Mouse (Mus musculus) midbrain, postnatal 0 days (tissue): ENCODE results near the gene Gpr137b. TPM values are rescaled to one million over a fixed set of nuclear protein-coding genes. Genes with fewer than 3 reads are reported as not detected.
A peak's percentile ranks its signal among the peaks of the same experiment; 100 is the strongest.
"Not testable (repeated sequence)": the region's sequence is repeated elsewhere in the genome, so short reads cannot be mapped to it uniquely, and the experiment has no call there.

ENCODE experiments used
- ATAC-seq: fragments of 200-750 bp; cut with Nextera tagmentation; 2 replicates; pipeline ENCODE4 v1.8.0; 2017; ENCODE audit warnings: moderate number of reproducible peaks, mild to moderate bottlenecking, moderate TSS enrichment, moderate library complexity; ENCODE audit not compliant: low FRiP score
- DNase-seq: peaks from one replicate; pipeline ENCODE4 v3.0.0-alpha.2; 2015; ENCODE audit warnings: low spot score
- H3K27ac ChIP-seq: fragments of 300-500 bp; sonication (generic); 2 replicates; pipeline ENCODE4 v1.5.1; 2014; ENCODE audit warnings: low read depth, mild to moderate bottlenecking, low read length, mixed read lengths
- H3K27me3 ChIP-seq: fragments of 300-500 bp; sonication (generic); 2 replicates; pipeline ENCODE4 v1.6.1; 2014; ENCODE audit warnings: low read length, control low read depth, mixed read lengths; ENCODE audit not compliant: insufficient read depth
- H3K36me3 ChIP-seq: fragments of 300-500 bp; sonication (generic); 2 replicates; pipeline ENCODE4 v1.6.1; 2014; ENCODE audit warnings: low read length, control low read depth, mixed read lengths; ENCODE audit not compliant: insufficient read depth
- H3K4me1 ChIP-seq: fragments of 300-500 bp; sonication (generic); 2 replicates; pipeline ENCODE4 v1.6.1; 2014; ENCODE audit warnings: mild to moderate bottlenecking, control low read depth, antibody characterized with exemption, low read length, mixed read lengths; ENCODE audit not compliant: insufficient read depth
- H3K4me2 ChIP-seq: fragments of 300-500 bp; sonication (generic); 2 replicates; pipeline ENCODE4 v1.6.1; 2014; ENCODE audit warnings: low read depth, mild to moderate bottlenecking, low read length, mixed read lengths; ENCODE audit not compliant: poor library complexity, severe bottlenecking
- H3K4me3 ChIP-seq: fragments of 300-500 bp; sonication (generic); 2 replicates; pipeline ENCODE4 v1.5.1; 2014; ENCODE audit warnings: low read depth, mild to moderate bottlenecking, low read length, moderate library complexity
- H3K9ac ChIP-seq: fragments of 300-500 bp; sonication (generic); replicated peaks from 2 replicates; pipeline ENCODE4 v1.6.1; 2014; ENCODE audit warnings: mild to moderate bottlenecking, low read length, moderate library complexity, mixed read lengths; ENCODE audit not compliant: poor library complexity, severe bottlenecking
- H3K9me3 ChIP-seq: fragments of 300-500 bp; sonication (generic); 2 replicates; pipeline ENCODE4 v1.6.1; 2016; ENCODE audit warnings: low read length, control low read depth
- CTCF ChIP-seq: IDR thresholded peaks from 2 replicates; pipeline ENCODE4 v1.5.1; 2016; ENCODE audit warnings: antibody characterized with exemption, mild to moderate bottlenecking
- WGBS: fragments of 180-500 bp; shearing (Covaris S2); extraction: QIAGEN DNeasy Blood & Tissue Kit; methylation state at CpG from one replicate; pipeline ENCODE4 v1.1.7; 2014; 5-methylcytosine and 5-hydroxymethylcytosine counted together
- polyA plus RNA-seq: library from polyadenylated mRNA; unstranded; fragments of >200 nt; fragmentation: Nextera tagmentation; extraction: Ambion mirVana; gene quantifications from 2 replicates; pipeline ENCODE4 v1.2.1, GENCODE M21; 2015
- total RNA-seq: library from RNA; depleted of rRNA; stranded (reverse); fragments of >200 nt; gene quantifications from 2 replicates; pipeline ENCODE4 v1.2.3, GENCODE M21; 2014

The Gpr137b gene
- total and polyA plus RNA-seq, 2 experiments from 2014 or later: 23.9 to 25.4 TPM

GRCm38 (mm10) chr13:13362261-13362660 lies 31.6 kb downstream of the Gpr137b start:
- WGBS: 94% methylated on average over 6 of the region's 6 CpGs
- ATAC-seq: not testable (repeated sequence)

GRCm38 (mm10) chr13:13360045-13360444 lies 33.8 kb downstream of the Gpr137b start:
- not testable (repeated sequence) for H3K9me3 ChIP-seq, H3K4me1 ChIP-seq, H3K36me3 ChIP-seq, H3K9ac ChIP-seq, ATAC-seq, H3K27ac ChIP-seq, H3K4me2 ChIP-seq, H3K4me3 ChIP-seq, DNase-seq, H3K27me3 ChIP-seq
- WGBS: 90% methylated on average over 4 of the region's 4 CpGs

More at GRCm38 (mm10) chr13:13362261-13362660, 31.6 kb downstream of the Gpr137b start:
- not testable (repeated sequence) for H3K36me3 ChIP-seq, H3K9me3 ChIP-seq, H3K4me2 ChIP-seq, H3K4me3 ChIP-seq, H3K27me3 ChIP-seq, H3K27ac ChIP-seq, H3K9ac ChIP-seq, H3K4me1 ChIP-seq, DNase-seq

- H3K9me3 ChIP-seq, H3K27me3 ChIP-seq, H3K27ac ChIP-seq, ATAC-seq, H3K36me3 ChIP-seq, H3K4me3 ChIP-seq, DNase-seq, H3K9ac ChIP-seq, H3K4me2 ChIP-seq, H3K4me1 ChIP-seq: not testable (repeated sequence)
- WGBS: 94% methylated on average over 7 of the region's 7 CpGs
Observed at GRCm38 (mm10) chr13:13358602-13359001, 35.2 kb downstream of the Gpr137b start.

- not testable (repeated sequence) for H3K27me3 ChIP-seq, H3K4me1 ChIP-seq, H3K4me3 ChIP-seq, H3K27ac ChIP-seq, DNase-seq, H3K36me3 ChIP-seq, ATAC-seq, H3K9me3 ChIP-seq, H3K4me2 ChIP-seq, H3K9ac ChIP-seq
- WGBS: 86% methylated on average over 8 of the region's 8 CpGs
Observed at GRCm38 (mm10) chr13:13358097-13358496, 35.7 kb downstream of the Gpr137b start.

GRCm38 (mm10) chr13:13352113-13352512 lies 41.7 kb downstream of the Gpr137b start:
- not testable (repeated sequence) for H3K4me1 ChIP-seq, H3K36me3 ChIP-seq, H3K9me3 ChIP-seq, DNase-seq, H3K4me2 ChIP-seq, H3K9ac ChIP-seq, H3K27me3 ChIP-seq, H3K4me3 ChIP-seq, H3K27ac ChIP-seq, ATAC-seq
- 89% methylated on average over 4 of the region's 4 CpGs for WGBS

GRCm38 (mm10) chr13:13350681-13351080 lies 43.1 kb downstream of the Gpr137b start:
- H3K4me1 ChIP-seq, ATAC-seq, H3K36me3 ChIP-seq, H3K27me3 ChIP-seq, H3K4me2 ChIP-seq, H3K27ac ChIP-seq, H3K4me3 ChIP-seq, H3K9ac ChIP-seq, H3K9me3 ChIP-seq: not testable (repeated sequence)
- DNase-seq: peak; percentile 15
- 86% methylated on average over 7 of the region's 7 CpGs for WGBS

GRCm38 (mm10) chr13:13349288-13349687 lies 44.5 kb downstream of the Gpr137b start:
- no peaks in the 10 kb centered on the region for H3K9me3 ChIP-seq

GRCm38 (mm10) chr13:13347634-13348412 lies 46.0 kb downstream of the Gpr137b start:
- 55% methylated on average over 12 of the region's 12 CpGs for WGBS
- not testable (repeated sequence) for H3K4me1 ChIP-seq, DNase-seq, ATAC-seq, H3K27me3 ChIP-seq, H3K4me3 ChIP-seq, H3K36me3 ChIP-seq, H3K4me2 ChIP-seq, H3K27ac ChIP-seq, H3K9ac ChIP-seq, H3K9me3 ChIP-seq

More at GRCm38 (mm10) chr13:13349288-13349687, 44.5 kb downstream of the Gpr137b start:
- Histone ChIP-seq H3K27ac (no peak overlapping the region), H3K4me1 (no peaks in the 10 kb centered on the region), H3K36me3 (no peaks in the 10 kb centered on the region), H3K27me3 (no peaks in the 10 kb centered on the region), H3K9ac (no peak overlapping the region), H3K4me2 (no peak overlapping the region), H3K4me3 (no peak overlapping the region)
- peak; percentile 28 for TF ChIP-seq CTCF
- WGBS: 61% methylated on average over 4 of the region's 4 CpGs
- ATAC-seq: no peak
- no peak for DNase-seq

- DNase-seq, H3K9me3 ChIP-seq, H3K9ac ChIP-seq, ATAC-seq, H3K27ac ChIP-seq, H3K36me3 ChIP-seq, H3K27me3 ChIP-seq, H3K4me2 ChIP-seq, H3K4me3 ChIP-seq, H3K4me1 ChIP-seq: not testable (repeated sequence)
- 92% methylated on average over 6 of the region's 8 CpGs for WGBS
Observed at GRCm38 (mm10) chr13:13337361-13337760, 56.5 kb downstream of the Gpr137b start.
